9 mouse cellular contexts compared by ENCODE assay signal in genomic region chr9:107697811-107698521, GRCm38 (mm10). TPM values are rescaled to one million over a fixed set of nuclear protein-coding genes. Genes with fewer than 3 reads are reported as not detected.
DNase-seq lines count a peak whose midpoint lies in the region; ATAC-seq lines count a peak whose summit lies in the region.
"Had no signal": no experiment of that assay in that cellular context is flagged by ENCODE, and none has a peak within 500 bp of the region (broad histone marks: within the 10 kb centered on the region; RNA-seq: fewer than 3 reads in every experiment).

No protein-coding gene starts in this region.

- 24% methylated on average over 14 of the region's 14 CpGs for WGBS in lung, embryonic 16.5 days
- 5% methylated on average over 14 of the region's 14 CpGs for WGBS in forebrain, embryonic 12.5 days
- WGBS in limb, embryonic 12.5 days, result 13% methylated on average over 14 of the region's 14 CpGs
- 25% methylated on average over 14 of the region's 14 CpGs for WGBS in stomach, embryonic 16.5 days

- H3K27ac ChIP-seq in lung, embryonic 16.5 days (ENCODE audit: low read length), result peak overlapping the region; percentile 83
- peak overlapping the region; percentile 42; the same call in 1 of the 2 replicates for H3K27ac ChIP-seq in forebrain, embryonic 12.5 days
- H3K27ac ChIP-seq in limb, embryonic 12.5 days, result peak overlapping the region; percentile 66; the same call in 1 of the 2 replicates
- H3K27ac ChIP-seq in stomach, embryonic 16.5 days (ENCODE audit: low read length), result peak overlapping the region; percentile 85

- H3K9ac ChIP-seq in lung, embryonic 16.5 days (ENCODE audit: low read length), result peak overlapping the region; percentile 53
- 0 out of 2 replicates have a peak overlapping the region, but pooled peaks have one; percentile 14 for H3K9ac ChIP-seq in forebrain, embryonic 12.5 days
- H3K9ac ChIP-seq in limb, embryonic 12.5 days (replicated peaks), result peak overlapping the region; percentile 50
- peak overlapping the region; percentile 49; the same call in 1 of the 2 replicates for H3K9ac ChIP-seq in stomach, embryonic 16.5 days (ENCODE audit: low read length)

- DNase-seq in lung, adult 18-20 months, result no peak
- no peak for DNase-seq in ovary, postnatal 14 days (ENCODE audit: low spot score)
- no peak for DNase-seq in layer of hippocampus, adult 18-20 months (ENCODE audit: low spot score in 2 of 2)
- DNase-seq: cerebellum, adult 11-12 months; gastrocnemius, postnatal 36 days had no signal

- peak; percentile 46 for ATAC-seq in lung, embryonic 16.5 days (ENCODE audit: low read depth)
- ATAC-seq in forebrain, embryonic 12.5 days (ENCODE audit: low FRiP score), result peak; percentile 39; the same call in 1 of the 2 replicates
- ATAC-seq in limb, embryonic 12.5 days (ENCODE audit: insufficient number of reproducible peaks, insufficient read depth, low FRiP score, low TSS enrichment, low read depth), result no peak
- 0 out of 2 replicates have a peak, but pooled peaks have one; percentile 8 for ATAC-seq in stomach, embryonic 16.5 days (ENCODE audit: insufficient read depth, low FRiP score)

- peaks cover 86% of the 10 kb centered on the region for H3K4me1 ChIP-seq in lung, embryonic 16.5 days (replicated peaks; ENCODE audit: control insufficient read depth, insufficient read depth, low read length)
- peaks cover 93% of the 10 kb centered on the region for H3K4me1 ChIP-seq in forebrain, embryonic 12.5 days
- H3K4me1 ChIP-seq in limb, embryonic 12.5 days (replicated peaks), result peaks cover 74% of the 10 kb centered on the region
- H3K4me1 ChIP-seq in stomach, embryonic 16.5 days (ENCODE audit: control insufficient read depth, insufficient read depth, low read length), result peaks cover 88% of the 10 kb centered on the region

- no peaks in the 10 kb centered on the region for H3K9me3 ChIP-seq in lung, embryonic 16.5 days (ENCODE audit: control insufficient read depth, low read length)
- no peaks in the 10 kb centered on the region for H3K9me3 ChIP-seq in forebrain, embryonic 12.5 days
- H3K9me3 ChIP-seq in limb, embryonic 12.5 days, result no peaks in the 10 kb centered on the region
- no peaks in the 10 kb centered on the region for H3K9me3 ChIP-seq in stomach, embryonic 16.5 days (replicated peaks; ENCODE audit: control insufficient read depth, low read length)

- H3K27me3 ChIP-seq in lung, embryonic 16.5 days (ENCODE audit: control insufficient read depth, insufficient read depth, low read depth, low read length), result no peaks in the 10 kb centered on the region
- peaks cover 29% of the 10 kb centered on the region for H3K27me3 ChIP-seq in forebrain, embryonic 12.5 days
- no peaks in the 10 kb centered on the region for H3K27me3 ChIP-seq in limb, embryonic 12.5 days
- no peaks in the 10 kb centered on the region for H3K27me3 ChIP-seq in stomach, embryonic 16.5 days (ENCODE audit: control insufficient read depth, insufficient read depth, low read length)

- no peak overlapping the region for H3K4me3 ChIP-seq in lung, embryonic 16.5 days (ENCODE audit: low read length)
- 0 out of 2 replicates have a peak overlapping the region, but pooled peaks have one; percentile 5 for H3K4me3 ChIP-seq in forebrain, embryonic 12.5 days (replicated peaks)
- H3K4me3 ChIP-seq in limb, embryonic 12.5 days (replicated peaks), result peak overlapping the region; percentile 2; the same call in 1 of the 2 replicates
- H3K4me3 ChIP-seq in stomach, embryonic 16.5 days (replicated peaks; ENCODE audit: low read length), result no peak overlapping the region

- H3K4me2 ChIP-seq in lung, embryonic 16.5 days (ENCODE audit: low read depth, low read length), result peak overlapping the region; percentile 41
- peak overlapping the region; percentile 31 for H3K4me2 ChIP-seq in forebrain, embryonic 12.5 days
- peak overlapping the region; percentile 46 for H3K4me2 ChIP-seq in limb, embryonic 12.5 days
- peak overlapping the region; percentile 34 for H3K4me2 ChIP-seq in stomach, embryonic 16.5 days (ENCODE audit: low read depth, low read length)

- H3K36me3 ChIP-seq in lung, embryonic 16.5 days (ENCODE audit: control insufficient read depth, insufficient read depth, low read length), result no peaks in the 10 kb centered on the region; the same call in 1 of the 2 replicates
- 0 out of 2 replicates have a peak, but pooled peaks cover 8% of the 10 kb centered on the region for H3K36me3 ChIP-seq in forebrain, embryonic 12.5 days (replicated peaks)
- peaks cover 77% of the 10 kb centered on the region for H3K36me3 ChIP-seq in limb, embryonic 12.5 days
- H3K36me3 ChIP-seq in stomach, embryonic 16.5 days (ENCODE audit: control insufficient read depth, insufficient read depth, low read length), result no peaks in the 10 kb centered on the region

RNA-seq across cellular contexts. Expression of gene Sema3f, which starts 12.3 kb away (rescaled TPM):
- polyA plus RNA-seq in lung, embryonic 16.5 days (2015; fragmentation: Nextera tagmentation; extraction: Ambion mirVana), result 10.4 and 11.8 TPM in 2 replicates
- 13.2 and 15.2 TPM in 2 replicates for polyA plus RNA-seq in forebrain, embryonic 12.5 days (2016; fragmentation: Nextera tagmentation; extraction: Ambion mirVana)
- polyA plus RNA-seq in limb, embryonic 12.5 days (2016; fragmentation: Nextera tagmentation; extraction: Ambion mirVana), result 47.6 and 53.5 TPM in 2 replicates
- polyA plus RNA-seq in stomach, embryonic 16.5 days (2015; fragmentation: Nextera tagmentation; extraction: Ambion mirVana), result 15.1 and 16.8 TPM in 2 replicates
- 1 to 10 TPM; 2.8 to 5.9 TPM for total RNA-seq in layer of hippocampus, adult 18-20 months (2021)

RNA-seq across cellular contexts. Expression of gene Gnat1, which starts 18.5 kb away (rescaled TPM):
- polyA plus RNA-seq in lung, embryonic 16.5 days (2015; fragmentation: Nextera tagmentation; extraction: Ambion mirVana), result 0.65 and 1.2 TPM in 2 replicates
- polyA plus RNA-seq in forebrain, embryonic 12.5 days (2016; fragmentation: Nextera tagmentation; extraction: Ambion mirVana), result 1.7 and 2.1 TPM in 2 replicates
- 2.1 and 2.2 TPM in 2 replicates for polyA plus RNA-seq in limb, embryonic 12.5 days (2016; fragmentation: Nextera tagmentation; extraction: Ambion mirVana)
- 0.42 and 2.0 TPM in 2 replicates for polyA plus RNA-seq in stomach, embryonic 16.5 days (2015; fragmentation: Nextera tagmentation; extraction: Ambion mirVana)
- total RNA-seq in layer of hippocampus, adult 18-20 months (2021), result not detected
- total RNA-seq: gastrocnemius, postnatal 36 days had no signal

RNA-seq across cellular contexts. Expression of gene Slc38a3, which starts 28.6 kb away (rescaled TPM):
- polyA plus RNA-seq in lung, embryonic 16.5 days (2015; fragmentation: Nextera tagmentation; extraction: Ambion mirVana), result 4.5 and 5.4 TPM in 2 replicates
- 8.5 and 10.6 TPM in 2 replicates for polyA plus RNA-seq in forebrain, embryonic 12.5 days (2016; fragmentation: Nextera tagmentation; extraction: Ambion mirVana)
- 3.5 and 5.0 TPM in 2 replicates for polyA plus RNA-seq in limb, embryonic 12.5 days (2016; fragmentation: Nextera tagmentation; extraction: Ambion mirVana)
- 13.0 and 15.1 TPM in 2 replicates for polyA plus RNA-seq in stomach, embryonic 16.5 days (2015; fragmentation: Nextera tagmentation; extraction: Ambion mirVana)
- total RNA-seq in layer of hippocampus, adult 18-20 months (2021), result 10 to 100 TPM; 57.8 to 62.6 TPM

Comparison
In these comparisons a context has a peak if more than half of its experiments do, and no peak if none do; other contexts are left out.
1. H3K4me3 ChIP-seq: peak in forebrain, embryonic 12.5 days (single experiment) and limb, embryonic 12.5 days (single experiment); none in lung, embryonic 16.5 days (single experiment) and stomach, embryonic 16.5 days (single experiment).
2. Peak in every context shown above with its lines, with median percentiles within 50 percentile points of each other: H3K27ac ChIP-seq, H3K4me2 ChIP-seq and H3K9ac ChIP-seq.